Mouse (Mus musculus) midbrain, embryonic 11.5 days (tissue): ENCODE measurements around the gene Gm11937. TPM values are rescaled to one million over a fixed set of nuclear protein-coding genes. Genes with fewer than 3 reads are reported as not detected.
"Not testable (repeated sequence)": the region's sequence is repeated elsewhere in the genome, so short reads cannot be mapped to it uniquely, and the experiment has no call there.

Source experiments
- ATAC-seq: fragments of 200-750 bp; cut with Nextera tagmentation; 2 replicates; pipeline ENCODE4 v1.8.0; 2017; ENCODE audit warnings: moderate TSS enrichment, moderate library complexity; ENCODE audit not compliant: low FRiP score
- DNase-seq: peaks from one replicate; pipeline ENCODE4 v3.0.0; 2015; ENCODE audit warnings: low spot score; ENCODE audit errors: missing footprints
- H3K27ac ChIP-seq: fragments of 300-500 bp; sonication (generic); 2 replicates; pipeline ENCODE4 v1.5.1; 2014; ENCODE audit warnings: low read depth, low read length
- H3K27me3 ChIP-seq: fragments of 300-500 bp; sonication (generic); 2 replicates; pipeline ENCODE4 v1.6.1; 2014; ENCODE audit warnings: mild to moderate bottlenecking, low read length, moderate library complexity, mixed read lengths; ENCODE audit not compliant: control insufficient read depth, insufficient read depth
- H3K36me3 ChIP-seq: fragments of 300-500 bp; sonication (generic); 2 replicates; pipeline ENCODE4 v1.6.1; 2014; ENCODE audit warnings: mild to moderate bottlenecking, low read length, moderate library complexity, mixed read lengths; ENCODE audit not compliant: control insufficient read depth, insufficient read depth
- H3K4me1 ChIP-seq: fragments of 300-500 bp; sonication (generic); 2 replicates; pipeline ENCODE4 v1.6.1; 2014; ENCODE audit warnings: low read length; ENCODE audit not compliant: control insufficient read depth, insufficient read depth
- H3K4me2 ChIP-seq: fragments of 300-500 bp; sonication (generic); 2 replicates; pipeline ENCODE4 v1.6.1; 2014; ENCODE audit warnings: mild to moderate bottlenecking, moderate library complexity
- H3K4me3 ChIP-seq: fragments of 300-500 bp; sonication (generic); 2 replicates; pipeline ENCODE4 v1.5.1; 2014; ENCODE audit warnings: low read depth, low read length
- H3K9ac ChIP-seq: fragments of 300-500 bp; sonication (generic); 2 replicates; pipeline ENCODE4 v1.6.1; 2014; ENCODE audit warnings: low read length
- H3K9me3 ChIP-seq: fragments of 300-500 bp; sonication (generic); 2 replicates; pipeline ENCODE4 v1.6.1; 2016; ENCODE audit warnings: low read length; ENCODE audit not compliant: control insufficient read depth
- WGBS: fragments of 180-500 bp; shearing (Covaris S2); extraction: QIAGEN DNeasy Blood & Tissue Kit; methylation state at CpG from one replicate; pipeline ENCODE4 v1.1.7; 2014; 5-methylcytosine and 5-hydroxymethylcytosine counted together
- polyA plus RNA-seq: library from polyadenylated mRNA; unstranded; fragments of >200 nt; fragmentation: Nextera tagmentation; extraction: Ambion mirVana; gene quantifications from 2 replicates; pipeline ENCODE4 v1.2.1, GENCODE M21; 2014

Gm11937 gene
- polyA plus RNA-seq: not detected in 2 replicates

DNA sequence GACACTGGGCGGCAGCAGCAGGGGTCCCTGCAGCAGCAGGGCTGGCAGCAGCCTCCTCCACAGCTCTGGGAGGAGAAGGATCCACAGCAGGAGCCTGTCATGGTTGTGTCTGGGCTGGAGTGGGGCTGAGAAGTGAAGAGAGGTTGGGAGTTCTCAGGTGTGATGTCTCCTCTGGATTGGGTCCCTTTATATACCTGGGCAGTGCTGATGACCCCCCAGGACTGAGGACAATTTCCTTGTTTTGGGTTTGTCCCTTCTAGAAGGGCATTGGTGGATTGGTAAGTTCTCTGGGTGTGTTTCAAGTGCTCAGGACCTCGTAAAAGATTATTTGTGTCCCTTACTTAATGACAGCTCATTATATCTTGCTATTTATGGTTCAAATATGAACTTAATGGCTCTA, at the start of gene Gm11937:
Gene Gm11937, minus strand, starts transcription at position 101 of the 400 bp plus-strand sequence.
- H3K4me1 ChIP-seq, H3K27ac ChIP-seq, ATAC-seq, H3K9ac ChIP-seq, H3K9me3 ChIP-seq, H3K4me2 ChIP-seq, H3K4me3 ChIP-seq, H3K27me3 ChIP-seq, DNase-seq, H3K36me3 ChIP-seq: not testable (repeated sequence)
- 82% methylated on average over 1 of the region's 2 CpGs for WGBS

DNA sequence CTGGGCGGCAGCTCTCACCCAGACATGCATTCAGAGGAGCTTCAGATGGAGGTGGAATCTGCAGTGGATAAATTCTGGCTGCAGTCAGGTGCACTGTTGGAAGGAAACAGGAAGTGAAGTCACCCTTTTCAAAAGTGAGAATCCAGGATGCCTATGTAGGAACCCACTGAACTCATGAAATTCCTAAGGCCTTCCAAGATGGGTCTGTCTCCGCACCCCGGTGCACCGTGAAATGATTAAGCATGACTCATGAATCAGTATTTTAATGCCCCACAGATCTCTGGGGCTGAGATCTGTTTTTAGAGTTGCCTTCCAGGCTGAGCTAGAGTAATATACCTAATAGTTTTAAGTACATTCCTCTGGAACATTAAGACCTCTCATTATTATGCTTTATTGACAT, 49.3 kb upstream of the Gm11937 start:
- no peak overlapping the region for H3K4me2 ChIP-seq
- H3K27ac ChIP-seq: no peak overlapping the region
- no peaks in the 10 kb centered on the region for H3K9me3 ChIP-seq
- no peaks in the 10 kb centered on the region for H3K36me3 ChIP-seq
- 92% methylated on average over 4 of the region's 4 CpGs for WGBS
- H3K27me3 ChIP-seq: no peaks in the 10 kb centered on the region
- H3K9ac ChIP-seq: no peak overlapping the region
- ATAC-seq: no peak
- no peak for DNase-seq
- no peak overlapping the region for H3K4me3 ChIP-seq
- no peaks in the 10 kb centered on the region for H3K4me1 ChIP-seq

DNA sequence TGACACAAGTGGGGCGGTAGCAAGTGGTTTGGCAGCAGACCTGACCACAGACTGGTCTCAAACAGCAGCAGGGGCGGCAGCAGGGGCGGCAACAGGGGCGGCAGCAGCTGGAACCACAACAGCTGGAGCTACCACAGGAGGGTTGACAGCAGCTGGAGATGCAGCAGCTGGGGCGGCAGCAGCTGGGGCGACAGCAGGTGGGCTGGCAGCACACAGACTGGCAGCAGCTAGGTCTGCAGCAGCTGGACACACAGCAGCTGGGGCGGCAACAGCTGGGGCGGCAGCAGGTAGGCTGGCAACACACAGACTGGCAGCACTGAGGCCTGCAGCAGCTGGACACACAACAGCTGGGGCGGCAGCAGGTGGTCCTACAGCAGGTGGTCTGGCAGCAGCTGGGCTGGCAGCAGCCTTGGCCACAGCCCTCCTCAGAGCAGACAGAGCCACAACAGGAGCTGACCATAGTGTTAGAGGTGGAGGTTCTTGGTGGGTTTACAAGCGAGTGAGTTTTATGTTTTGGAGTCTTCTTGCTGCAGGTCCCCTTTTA, 48.5 kb upstream of the Gm11937 start, which contains the start of gene Gm11563:
Gene Gm11563, minus strand, starts transcription at position 494 of the 544 bp plus-strand sequence.
- not testable (repeated sequence) for H3K27me3 ChIP-seq, DNase-seq, ATAC-seq, H3K4me3 ChIP-seq, H3K9me3 ChIP-seq, H3K4me2 ChIP-seq, H3K27ac ChIP-seq, H3K36me3 ChIP-seq, H3K9ac ChIP-seq, H3K4me1 ChIP-seq
- 68% methylated on average over 10 of the region's 10 CpGs for WGBS

DNA sequence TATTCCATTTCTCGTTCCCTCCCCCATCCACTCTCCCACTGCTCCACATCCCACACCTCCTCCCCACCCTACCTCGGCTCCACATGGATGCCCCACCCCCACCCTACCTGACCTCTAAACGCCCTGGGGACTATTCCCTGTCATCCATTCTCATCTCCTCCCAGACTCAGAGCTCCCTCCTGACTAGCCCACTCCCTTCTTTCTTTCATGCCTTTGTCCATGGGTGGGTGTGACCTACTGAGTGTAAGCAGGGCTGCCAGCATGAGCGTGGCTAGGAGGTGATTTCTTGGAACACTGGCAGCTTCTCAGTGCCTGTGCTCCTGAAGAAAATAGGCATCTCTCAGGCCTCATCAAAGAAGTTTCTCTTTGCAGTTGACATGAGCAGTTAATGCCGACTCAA, 47.1 kb upstream of the Gm11937 start:
- no peak overlapping the region for H3K9ac ChIP-seq
- H3K36me3 ChIP-seq: no peaks in the 10 kb centered on the region
- no peaks in the 10 kb centered on the region for H3K27me3 ChIP-seq
- no peak overlapping the region for H3K4me2 ChIP-seq
- no peak overlapping the region for H3K4me3 ChIP-seq
- no peaks in the 10 kb centered on the region for H3K4me1 ChIP-seq
- no peak overlapping the region for H3K27ac ChIP-seq
- ATAC-seq (no peak), DNase-seq (no peak)
- 57% methylated on average over 5 of the region's 5 CpGs for WGBS
- no peaks in the 10 kb centered on the region for H3K9me3 ChIP-seq

DNA sequence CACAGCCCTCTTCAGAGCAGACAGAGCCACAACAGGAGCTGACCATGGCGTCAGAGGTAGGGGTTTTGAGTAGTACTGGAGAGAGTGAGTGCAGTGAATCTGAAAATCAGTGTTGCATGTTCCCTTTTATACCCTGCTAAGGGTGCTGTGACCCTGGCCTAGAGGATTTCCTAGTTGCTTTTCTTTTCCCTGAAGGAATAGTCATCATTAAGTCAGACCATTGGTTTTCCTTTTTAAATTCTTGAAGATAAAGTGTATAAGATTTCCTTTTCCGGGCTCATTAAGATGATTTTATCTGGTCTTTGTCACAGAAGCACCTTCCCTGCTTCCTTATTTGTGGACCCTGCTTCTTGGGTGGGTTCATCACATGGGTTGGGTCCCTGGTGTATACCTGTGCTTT, 40.1 kb upstream of the Gm11937 start, which contains the start of gene Gm11555:
Gene Gm11555, minus strand, starts transcription at position 101 of the 400 bp plus-strand sequence.
- 81% methylated on average over 2 of the region's 2 CpGs for WGBS
- Histone ChIP-seq H3K4me1 (no peaks in the 10 kb centered on the region), H3K4me2 (no peak within 1 kb of the TSS), H3K36me3 (no peaks in the 10 kb centered on the region), H3K9ac (no peak within 1 kb of the TSS), H3K4me3 (no peak within 1 kb of the TSS), H3K27me3 (no peaks in the 10 kb centered on the region), H3K9me3 (no peaks in the 10 kb centered on the region), H3K27ac (no peak within 1 kb of the TSS)
- no peak for DNase-seq
- ATAC-seq: no peak

DNA sequence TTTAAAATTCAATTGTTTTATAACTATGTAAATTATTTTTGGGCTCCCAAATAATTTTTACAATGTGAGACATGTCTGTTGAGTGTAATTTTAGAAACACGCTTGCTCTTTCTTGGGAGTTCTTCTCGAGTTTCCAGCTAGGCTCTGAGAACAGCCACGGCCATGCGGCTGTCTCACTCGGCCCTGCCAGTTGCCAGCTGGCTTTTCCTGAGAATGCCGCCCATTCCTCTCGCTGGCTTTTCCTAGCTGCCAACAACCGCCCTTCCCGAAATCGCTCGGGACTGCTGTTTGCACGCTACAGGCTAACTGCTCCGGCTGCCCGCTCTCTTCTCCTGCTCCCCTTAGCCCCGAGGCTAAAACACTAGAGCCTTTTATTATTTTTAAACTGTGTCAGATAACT, 36.5 kb upstream of the Gm11937 start:
- Histone ChIP-seq H3K9me3 (no peaks in the 10 kb centered on the region), H3K4me1 (no peaks in the 10 kb centered on the region), H3K4me2 (no peak overlapping the region), H3K27me3 (no peaks in the 10 kb centered on the region), H3K27ac (no peak overlapping the region), H3K36me3 (no peaks in the 10 kb centered on the region), H3K9ac (no peak overlapping the region), H3K4me3 (no peak overlapping the region)
- 92% methylated on average over 15 of the region's 15 CpGs for WGBS
- no peak for DNase-seq
- ATAC-seq: no peak

DNA sequence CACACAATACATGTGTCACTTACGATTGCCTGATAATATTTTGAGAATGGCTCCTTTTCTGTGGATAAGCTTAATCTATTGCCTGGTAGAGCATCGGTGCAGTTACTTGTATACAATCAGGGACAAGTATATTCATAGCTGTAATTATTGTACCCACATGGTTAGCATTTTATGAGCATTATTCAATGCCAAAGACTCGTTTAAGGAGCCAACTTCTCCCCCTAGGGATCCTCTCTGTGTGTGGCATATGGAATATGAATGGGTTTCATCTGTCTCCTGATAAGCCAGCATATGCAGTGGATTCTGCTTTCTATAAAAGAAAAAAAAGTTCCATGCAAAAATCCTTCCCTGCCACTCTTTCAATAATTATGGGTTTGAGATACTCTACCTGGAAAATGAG, 34.4 kb upstream of the Gm11937 start:
- no peak overlapping the region for H3K4me2 ChIP-seq
- no peak for DNase-seq
- H3K9ac ChIP-seq: no peak overlapping the region
- no peak for ATAC-seq
- no peaks in the 10 kb centered on the region for H3K9me3 ChIP-seq
- H3K27me3 ChIP-seq: no peaks in the 10 kb centered on the region
- H3K4me1 ChIP-seq: no peaks in the 10 kb centered on the region
- no peak overlapping the region for H3K4me3 ChIP-seq
- 86% methylated on average over 3 of the region's 3 CpGs for WGBS
- H3K36me3 ChIP-seq: no peaks in the 10 kb centered on the region
- H3K27ac ChIP-seq: no peak overlapping the region

DNA sequence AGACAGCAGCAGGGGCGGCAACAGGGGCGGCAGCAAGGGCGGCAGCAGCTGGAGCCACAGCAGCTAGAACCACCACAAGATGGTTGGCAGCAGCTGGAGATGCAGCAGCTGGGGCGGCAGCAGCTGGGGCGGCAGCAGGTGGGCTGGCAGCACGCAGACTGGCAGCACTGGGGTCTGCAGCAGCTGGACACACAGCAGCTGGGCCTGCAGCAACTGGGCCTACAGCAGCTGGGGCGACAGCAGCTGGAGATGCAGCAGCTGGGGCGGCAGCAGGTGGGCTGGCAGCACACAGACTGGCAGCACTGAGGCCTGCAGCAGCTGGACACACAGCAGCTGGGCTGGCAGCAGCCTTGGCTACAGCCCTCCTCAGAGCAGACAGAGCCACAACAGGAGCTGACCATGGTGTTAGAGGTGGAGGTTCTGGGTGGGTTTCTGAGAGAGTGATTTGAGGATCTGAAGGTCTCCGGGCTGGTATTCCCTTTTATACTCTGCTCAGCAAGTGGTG, 33.7 kb upstream of the Gm11937 start, which contains the start of gene Krtap4-7:
Gene Krtap4-7, minus strand, starts transcription at position 455 of the 505 bp plus-strand sequence.
- ATAC-seq, H3K36me3 ChIP-seq, H3K4me3 ChIP-seq, H3K4me1 ChIP-seq, H3K9me3 ChIP-seq, H3K4me2 ChIP-seq, H3K9ac ChIP-seq, DNase-seq, H3K27ac ChIP-seq, H3K27me3 ChIP-seq: not testable (repeated sequence)
- 84% methylated on average over 9 of the region's 9 CpGs for WGBS

DNA sequence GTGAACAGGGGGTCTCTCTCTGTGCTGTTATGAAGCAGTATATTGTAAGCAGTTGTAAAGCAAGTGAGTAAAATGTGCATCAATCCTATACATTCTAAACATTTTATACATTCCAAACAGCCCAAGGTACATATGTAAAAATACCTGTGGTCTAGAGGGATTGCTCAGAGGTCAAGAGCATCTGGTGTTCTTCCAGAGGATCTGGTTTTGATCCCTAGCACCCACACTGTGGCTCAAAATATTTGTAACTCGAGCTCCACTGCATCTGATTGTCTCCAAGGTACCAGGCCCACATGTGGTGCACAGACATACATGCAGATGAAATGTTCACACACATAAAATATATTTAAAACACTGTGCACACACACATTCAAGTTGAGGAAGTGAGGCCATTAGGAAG, 30.9 kb upstream of the Gm11937 start:
- Histone ChIP-seq H3K4me2 (no peak overlapping the region), H3K9me3 (no peaks in the 10 kb centered on the region), H3K27me3 (no peaks in the 10 kb centered on the region), H3K27ac (no peak overlapping the region), H3K36me3 (no peaks in the 10 kb centered on the region), H3K4me1 (no peaks in the 10 kb centered on the region), H3K4me3 (no peak overlapping the region), H3K9ac (no peak overlapping the region)
- WGBS: 61% methylated on average over 1 of the region's 1 CpGs
- DNase-seq: no peak
- no peak for ATAC-seq
